Mouse (Mus musculus) gastrocnemius, postnatal 36 days (tissue): Measurements from ENCODE around the gene Mex3a. TPM values are rescaled to one million over a fixed set of nuclear protein-coding genes. Genes with fewer than 3 reads are reported as not detected.
A peak's percentile ranks its signal among the peaks of the same experiment; 100 is the strongest.

Source experiments
- DNase-seq, 2 experiments: peaks; one replicate each; pipeline ENCODE4 v3.0.0; 2022
- intact Hi-C: fragments of 180-260 bp; cut with DNase I; formaldehyde crosslinking; loops from one replicate; pipeline ENCODE4 v1.15.1; 2025
- total RNA-seq, 2 experiments: library from RNA; stranded (reverse); gene quantifications; 2 replicates each; pipeline ENCODE4 v1.2.3; 2021

Mex3a gene
- total RNA-seq, 2 experiments from 2014 or later = 0.17 to 0.33 TPM

DNA sequence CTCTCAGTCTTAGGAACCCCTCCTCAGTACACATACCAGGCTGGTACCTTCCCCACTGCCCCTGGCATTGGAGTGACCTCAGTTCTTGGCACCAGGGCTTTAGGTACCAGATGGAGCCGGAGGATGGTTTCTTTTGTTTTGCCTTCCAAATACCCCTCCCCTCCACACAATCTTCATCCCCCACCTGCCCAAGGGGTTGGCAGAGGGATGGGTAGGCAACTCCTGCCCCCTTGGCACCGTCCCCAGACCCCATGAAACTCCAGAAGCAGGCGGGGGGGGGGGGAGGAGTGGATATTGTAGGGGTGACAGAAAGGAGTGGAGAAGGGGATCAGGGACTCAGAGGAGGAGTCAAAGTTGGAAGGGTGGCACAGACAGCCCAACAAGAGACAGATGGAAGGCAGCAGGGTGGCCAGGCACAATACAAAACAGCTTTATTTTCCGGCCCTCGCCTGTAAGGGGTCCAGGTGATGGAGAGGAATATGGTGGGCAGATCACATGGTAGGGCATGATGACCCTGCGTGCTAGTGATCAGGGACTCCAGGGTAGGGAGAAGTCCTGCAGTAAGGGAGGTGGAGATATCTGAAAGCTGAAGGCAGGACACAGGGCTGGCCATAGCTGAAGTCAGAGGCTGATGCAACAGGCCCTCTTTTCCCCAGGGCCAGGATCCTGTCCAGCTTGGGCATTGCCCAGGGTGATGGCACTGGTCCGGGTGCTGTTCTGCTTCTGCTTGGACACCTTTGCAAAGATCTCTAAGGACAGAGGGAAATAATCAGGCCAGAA is 9.6 kb downstream of the Mex3a start:
- intact Hi-C loops = no loop called here
- no peak for DNase-seq

DNA sequence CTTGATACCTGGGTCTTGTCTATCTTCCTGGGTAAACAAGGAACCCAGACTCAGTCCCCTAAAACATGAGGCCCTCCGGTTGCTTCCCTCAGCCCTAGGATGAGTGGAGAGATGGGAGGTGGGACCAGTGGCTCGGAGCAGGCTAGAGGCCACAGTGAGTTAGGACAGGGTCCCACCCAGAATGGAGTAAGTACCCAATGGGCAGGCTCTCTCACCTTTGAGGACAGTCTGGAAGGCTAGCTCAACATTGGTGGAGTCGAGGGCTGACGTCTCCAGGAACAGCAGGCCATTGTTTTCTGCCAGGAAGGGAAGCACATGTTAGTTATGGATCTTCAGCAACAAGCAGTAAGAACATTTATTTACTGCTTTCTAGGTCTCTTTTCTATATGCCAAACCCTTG is 10.3 kb downstream of the Mex3a start:
- intact Hi-C loops = no loop called here
- no peak for DNase-seq

DNA sequence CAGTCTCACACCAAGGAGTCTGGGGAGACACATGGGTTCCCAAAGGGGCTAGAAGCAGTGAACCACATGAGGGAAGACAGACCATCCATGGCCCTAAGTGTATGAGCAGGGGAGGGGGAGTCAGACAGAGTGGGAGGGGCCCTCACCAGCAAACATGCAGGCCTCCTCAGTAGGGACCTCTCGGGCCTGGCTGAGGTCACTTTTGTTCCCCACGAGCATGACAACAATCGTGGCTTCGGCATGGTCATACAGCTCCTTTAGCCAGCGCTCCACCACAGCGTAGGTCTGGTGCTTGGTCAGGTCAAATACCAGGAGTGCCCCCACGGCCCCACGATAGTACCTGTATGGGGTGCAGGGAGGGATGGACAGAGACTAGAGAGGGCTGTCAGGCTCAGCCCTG is 11.0 kb downstream of the Mex3a start:
- intact Hi-C loops = no loop called here
- DNase-seq = no peak

GRCm38 (mm10) chr3:88543651-88544410 is 11.6 kb downstream of the Mex3a start:
- no peak for DNase-seq
- intact Hi-C loops = no loop called here

DNA sequence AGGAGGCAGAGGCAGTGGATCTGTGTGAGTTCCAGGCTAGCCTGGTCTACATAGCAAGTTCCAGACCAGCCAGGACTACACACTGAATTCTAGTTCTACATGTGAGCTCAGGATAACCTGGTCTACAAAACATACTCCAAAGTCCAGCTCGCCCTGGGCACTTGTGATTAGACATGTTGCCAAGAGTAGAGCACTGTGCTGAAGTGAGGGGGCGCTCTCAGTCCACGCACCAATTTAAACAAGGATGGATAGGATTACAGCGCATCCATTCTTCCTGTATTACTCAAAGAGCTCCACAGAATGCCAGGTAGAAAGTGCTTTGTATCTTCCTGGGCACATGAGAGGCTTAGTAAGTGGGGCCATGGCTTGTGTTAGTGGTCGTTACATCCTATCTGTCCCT is 12.3 kb downstream of the Mex3a start:
- intact Hi-C loops = no loop called here
- no peak for DNase-seq

- no peak for DNase-seq
- intact Hi-C loops = no loop called here
Observed at GRCm38 (mm10) chr3:88544955-88545591, 12.9 kb downstream of the Mex3a start.

DNA sequence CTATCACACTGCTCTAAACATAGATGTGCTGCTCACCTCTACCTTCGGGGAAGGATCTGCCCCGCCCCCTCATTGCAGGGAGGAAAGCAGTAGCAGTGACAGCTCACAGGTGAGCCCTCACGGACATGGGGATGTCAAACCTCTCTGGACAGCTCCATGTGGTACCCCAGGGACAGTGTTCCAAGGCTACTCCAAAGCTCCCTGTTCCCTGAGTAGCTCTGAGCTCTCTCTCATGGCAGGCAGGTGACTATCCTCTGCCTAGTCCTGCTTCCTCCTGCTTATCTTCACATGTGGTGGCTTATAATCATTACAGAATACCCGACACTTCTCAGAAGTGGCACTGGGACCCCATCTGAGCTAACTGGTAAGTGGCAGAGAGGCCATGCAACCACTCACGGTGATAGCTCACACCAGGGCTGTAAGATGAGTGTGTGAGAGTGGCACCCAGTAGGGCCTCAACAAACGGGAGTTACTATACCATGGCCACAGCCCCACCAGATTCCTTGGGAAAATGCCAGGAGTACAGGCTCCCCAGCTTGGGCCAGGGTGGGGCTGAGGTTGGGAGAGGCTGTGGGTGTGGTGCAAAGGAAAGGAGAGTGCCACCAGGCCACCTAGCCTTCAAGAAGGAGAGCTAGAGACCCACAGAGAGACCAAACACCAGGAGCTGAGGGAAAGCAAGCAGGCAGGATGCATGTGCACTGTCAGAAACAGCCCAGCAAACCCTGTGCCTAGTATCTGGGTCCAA is 14.7 kb downstream of the Mex3a start:
- intact Hi-C loops = no loop called here
- no peak for DNase-seq

GRCm38 (mm10) chr3:88548180-88548917 is 16.2 kb downstream of the Mex3a start, which contains the start of gene Rab25:
Gene Rab25, minus strand, starts transcription at chr3:88548300.
- intact Hi-C loops = no loop called here
- DNase-seq = no peak

- intact Hi-C loops = loop anchor here (2.0 kb wide), 1 partner anchor 65 kb away; no protein-coding TSS in a partner anchor
- DNase-seq = no peak
Observed at GRCm38 (mm10) chr3:88551586-88551985, 19.4 kb downstream of the Mex3a start.

DNA sequence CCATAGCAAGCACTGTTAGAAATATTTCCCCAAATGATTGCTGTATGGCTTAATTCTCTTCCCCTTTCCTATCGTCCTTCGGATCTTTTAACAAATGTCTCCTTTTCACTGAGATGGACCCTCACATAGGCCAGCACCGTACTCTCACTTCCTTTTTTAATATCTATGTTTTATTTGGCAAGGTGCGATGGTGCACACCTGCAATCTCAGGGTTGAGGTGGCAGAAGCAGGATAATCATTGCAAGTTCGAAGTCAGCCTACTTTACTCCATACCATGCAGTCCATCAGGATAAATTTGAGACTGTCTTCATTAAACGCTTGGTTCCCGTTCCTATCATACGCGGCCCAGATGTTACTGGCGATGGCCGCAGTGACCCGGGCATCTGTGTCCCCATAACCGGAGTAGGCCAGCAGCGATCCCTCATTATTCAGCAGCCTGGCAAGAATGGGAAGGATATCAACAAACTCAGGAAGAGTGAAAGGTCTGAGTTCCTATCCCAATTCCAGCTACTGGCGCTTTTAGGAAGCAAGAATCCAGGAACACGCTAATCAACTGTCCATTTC is 20.0 kb downstream of the Mex3a start:
- intact Hi-C loops = no loop called here
- DNase-seq = no peak

GRCm38 (mm10) chr3:88552676-88553524 is 20.7 kb downstream of the Mex3a start, which contains the start of gene Lamtor2:
Gene Lamtor2, minus strand, starts transcription at chr3:88553074.
- intact Hi-C loops = no loop called here
- peak; percentile 98 to 99 for DNase-seq

GRCm38 (mm10) chr3:88553525-88553879 is 21.3 kb downstream of the Mex3a start, which contains the start of gene Ubqln4:
Gene Ubqln4, plus strand, starts transcription at chr3:88553758.
- intact Hi-C loops = no loop called here
- DNase-seq = peak; percentile 90 to 91

GRCm38 (mm10) chr3:88553880-88554586 is 21.8 kb downstream of the Mex3a start:
- intact Hi-C loops = no loop called here
- DNase-seq = peak in 1 of 2 experiments; percentile 34

- intact Hi-C loops = no loop called here
- DNase-seq = no peak
Observed at GRCm38 (mm10) chr3:88555069-88555605, 22.9 kb downstream of the Mex3a start.

DNA sequence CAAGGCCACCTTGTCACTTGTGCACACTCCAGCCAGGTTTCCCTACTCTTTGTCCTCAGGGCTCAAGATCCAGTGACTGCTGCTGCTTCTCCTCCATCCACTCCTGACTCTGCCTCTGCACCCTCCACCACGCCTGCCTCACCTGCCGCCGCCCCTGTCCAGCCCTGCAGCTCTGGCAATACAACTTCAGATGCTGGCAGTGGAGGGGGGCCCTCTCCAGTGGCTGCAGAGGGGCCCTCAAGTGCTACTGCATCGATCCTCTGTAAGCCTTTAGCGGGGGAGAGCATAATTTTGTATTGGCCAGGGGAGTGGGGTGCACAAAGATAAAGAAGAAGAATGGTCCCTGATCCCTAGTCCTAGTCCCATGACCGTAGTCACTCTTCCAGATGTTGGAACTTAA is 23.5 kb downstream of the Mex3a start:
- intact Hi-C loops = no loop called here
- no peak for DNase-seq

DNA sequence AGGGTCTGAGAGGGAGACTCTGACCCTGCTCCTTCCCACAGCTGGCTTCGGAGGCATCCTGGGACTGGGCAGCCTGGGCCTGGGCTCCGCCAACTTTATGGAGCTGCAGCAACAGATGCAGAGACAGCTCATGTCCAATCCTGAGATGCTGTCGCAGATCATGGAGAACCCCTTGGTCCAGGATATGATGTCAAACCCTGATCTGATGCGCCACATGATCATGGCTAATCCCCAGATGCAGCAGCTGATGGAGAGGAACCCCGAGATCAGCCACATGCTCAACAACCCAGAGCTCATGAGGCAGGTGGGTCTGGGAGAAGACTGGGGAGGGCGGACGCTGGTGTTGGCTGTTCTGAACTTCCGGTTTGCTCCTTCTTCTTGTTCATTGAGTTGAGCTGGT is 24.4 kb downstream of the Mex3a start:
- intact Hi-C loops = no loop called here
- DNase-seq = no peak

- no peak for DNase-seq
- intact Hi-C loops = no loop called here
Observed at GRCm38 (mm10) chr3:88559596-88559995, 27.4 kb downstream of the Mex3a start.

DNA sequence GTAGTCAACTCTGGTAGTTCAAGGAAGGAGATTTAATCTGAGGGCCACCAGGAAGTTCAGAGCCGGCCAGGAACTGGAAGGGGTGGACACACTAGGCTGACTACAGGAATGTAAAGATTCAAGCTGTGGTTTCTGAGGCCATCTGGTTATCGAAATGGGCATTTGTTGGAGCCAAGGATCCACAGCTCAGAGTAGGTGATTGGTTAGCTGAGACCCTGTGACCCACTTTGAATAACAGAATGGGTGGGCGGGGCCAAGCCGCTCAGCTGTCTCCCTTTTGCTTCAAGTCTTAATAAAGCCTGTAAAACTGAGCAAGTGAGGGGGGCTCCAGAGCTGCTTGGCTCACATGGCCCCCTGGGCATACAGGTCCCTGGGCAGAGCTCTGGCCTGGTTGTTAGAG is 29.8 kb downstream of the Mex3a start:
- DNase-seq = no peak
- intact Hi-C loops = no loop called here
